Mouse (Mus musculus): ENCODE data around the gene Ccdc39. TPM values are rescaled to one million over a fixed set of nuclear protein-coding genes. Genes with fewer than 3 reads are reported as not detected.

Ccdc39 gene
- total RNA-seq, 1 experiment, result 1.2 TPM

DNA sequence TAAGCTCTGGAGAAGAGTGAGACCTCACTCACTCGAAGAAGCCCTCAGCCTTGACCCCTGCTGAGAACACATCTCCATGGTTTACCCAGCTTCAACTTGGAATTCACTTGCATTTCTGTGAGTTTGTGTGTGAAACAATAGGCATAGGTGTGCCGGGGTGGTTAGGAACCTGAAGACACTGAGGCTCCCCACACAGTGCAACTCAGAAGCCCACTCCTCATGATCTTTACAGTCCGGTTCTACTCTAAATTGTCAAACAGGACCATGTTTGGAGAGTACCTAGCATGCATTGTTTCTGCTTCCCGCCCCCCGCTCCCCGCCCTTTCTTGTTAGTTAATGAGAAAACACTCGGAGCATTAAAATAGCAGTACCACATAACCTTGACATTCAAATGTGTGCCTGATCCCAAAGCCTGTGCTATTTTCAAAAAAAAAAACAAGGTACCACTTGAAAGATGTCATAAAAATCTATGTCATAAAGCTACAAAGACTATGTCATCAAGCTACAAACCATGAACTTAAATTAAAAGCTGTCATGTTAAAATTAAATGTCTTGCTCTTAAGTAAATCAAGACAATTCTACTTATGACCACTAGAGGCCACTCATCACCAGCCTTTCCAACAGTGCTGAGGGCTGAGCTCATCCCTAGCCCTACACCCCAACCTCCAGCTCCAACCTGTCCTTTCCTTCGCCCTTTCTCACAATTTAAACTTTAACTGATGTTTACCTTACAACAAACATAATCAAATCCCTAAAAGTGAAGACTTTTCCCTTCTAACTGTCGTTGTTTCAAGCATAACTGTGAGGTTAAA lies 19.8 kb downstream of the Ccdc39 start:
- in situ Hi-C loops (cut with MboI; ENCODE audit: low sequenced_read_pairs in 2 of 2, unreplicated experiment in 2 of 2), result loop anchor here in 1 of 2 experiments (10.0 kb wide), 1 partner anchor 100 kb away; no protein-coding TSS in a partner anchor
- Histone ChIP-seq H3K4me3 (ENCODE audit: insufficient read depth in 1 of 2, low read depth in 1 of 2, low read length in 2 of 2, poor library complexity in 1 of 2, severe bottlenecking in 1 of 2) (no peak overlapping the region), H3K27ac (ENCODE audit: insufficient read depth, low read depth, low read length, poor library complexity, severe bottlenecking) (no peak overlapping the region), H3K9ac (ENCODE audit: insufficient read depth, low read depth, low read length, poor library complexity, severe bottlenecking) (no peak overlapping the region), H3K4me1 (ENCODE audit: control insufficient read depth in 2 of 2, insufficient read depth in 2 of 2, low read length in 2 of 2, poor library complexity in 1 of 2) (peaks cover 0 to 2% of the 10 kb centered on the region in 2 experiments; a peak in 1 of 4 replicates), H3K36me3 (ENCODE audit: control insufficient read depth, insufficient read depth, low read length, poor library complexity, severe bottlenecking) (no peaks in the 10 kb centered on the region), H3K9me3 (ENCODE audit: control insufficient read depth, insufficient read depth, low read depth, low read length) (no peaks in the 10 kb centered on the region)
- no peak for DNase-seq (ENCODE audit: low read depth, low spot score)
- TF ChIP-seq HCFC1 (IDR thresholded peaks at IDR 0.05; ENCODE audit: borderline replicate concordance, insufficient read depth, low read length) (no peak), MAFK (IDR thresholded peaks at IDR 0.05; ENCODE audit: insufficient read depth, low read depth, low read length) (no peak), ZNF384 (IDR thresholded peaks at IDR 0.05; ENCODE audit: low read depth, low read length) (no peak), ZC3H11A (IDR thresholded peaks at IDR 0.05; ENCODE audit: borderline replicate concordance, low read depth, low read length) (peak; percentile 92), CHD2 (IDR thresholded peaks at IDR 0.05; ENCODE audit: low read depth, low read length) (no peak)

DNA sequence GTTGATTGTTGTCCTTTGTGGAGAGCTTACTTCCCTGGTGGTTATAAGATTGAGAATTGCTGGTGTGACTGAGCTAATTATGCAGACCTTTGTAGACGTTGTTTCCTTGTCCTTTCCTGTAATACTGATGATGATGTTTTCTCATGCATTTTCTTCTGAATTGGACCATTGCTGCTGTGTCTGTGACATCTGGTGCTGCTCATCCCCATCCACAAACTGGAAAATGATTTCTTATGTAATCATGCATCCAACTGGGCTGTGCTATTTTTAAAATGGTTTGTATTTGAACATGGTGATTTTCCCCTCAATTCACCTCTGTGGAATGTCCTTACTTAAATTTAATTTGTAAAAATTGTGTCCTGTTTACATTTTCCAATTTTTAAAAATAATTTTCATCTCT lies 37.0 kb downstream of the Ccdc39 start:
- Histone ChIP-seq H3K27ac (ENCODE audit: insufficient read depth, low read depth, low read length, poor library complexity, severe bottlenecking) (no peak overlapping the region), H3K4me1 (ENCODE audit: control insufficient read depth in 2 of 2, insufficient read depth in 2 of 2, low read length in 2 of 2, poor library complexity in 1 of 2) (no peaks in the 10 kb centered on the region), H3K4me3 (ENCODE audit: insufficient read depth in 1 of 2, low read depth in 1 of 2, low read length in 2 of 2, poor library complexity in 1 of 2, severe bottlenecking in 1 of 2) (no peak overlapping the region), H3K9ac (ENCODE audit: insufficient read depth, low read depth, low read length, poor library complexity, severe bottlenecking) (no peak overlapping the region), H3K9me3 (ENCODE audit: control insufficient read depth, insufficient read depth, low read depth, low read length) (no peaks in the 10 kb centered on the region), H3K36me3 (ENCODE audit: control insufficient read depth, insufficient read depth, low read length, poor library complexity, severe bottlenecking) (peaks cover 14% of the 10 kb centered on the region; the same call in 1 of the 2 replicates)
- in situ Hi-C loops (cut with MboI; ENCODE audit: low sequenced_read_pairs in 2 of 2, unreplicated experiment in 2 of 2), result no loop called here
- TF ChIP-seq HCFC1 (IDR thresholded peaks at IDR 0.05; ENCODE audit: borderline replicate concordance, insufficient read depth, low read length), result no peak
- no peak for TF ChIP-seq CHD2 (IDR thresholded peaks at IDR 0.05; ENCODE audit: low read depth, low read length)
- no peak for TF ChIP-seq MAFK (IDR thresholded peaks at IDR 0.05; ENCODE audit: insufficient read depth, low read depth, low read length)
- TF ChIP-seq ZNF384 (IDR thresholded peaks at IDR 0.05; ENCODE audit: low read depth, low read length), result no peak
- TF ChIP-seq ZC3H11A (IDR thresholded peaks at IDR 0.05; ENCODE audit: borderline replicate concordance, low read depth, low read length), result no peak
- no peak for DNase-seq (ENCODE audit: low read depth, low spot score)

DNA sequence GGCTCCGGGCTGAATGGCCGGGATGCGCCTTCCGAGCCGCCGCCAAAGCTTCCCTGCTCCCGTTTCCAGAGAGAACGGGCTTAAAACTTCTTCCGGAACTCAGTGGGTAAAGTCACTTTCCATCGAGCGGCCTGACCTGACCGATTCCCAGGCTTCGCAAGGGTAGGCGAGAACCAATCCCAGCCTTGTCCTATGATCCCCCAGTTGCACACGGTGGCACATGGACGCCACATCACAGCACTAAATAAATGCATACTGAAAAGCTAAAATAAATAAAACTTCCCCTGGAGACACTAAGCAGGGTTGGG lies 43.6 kb downstream of the Ccdc39 start:
- DNase-seq (ENCODE audit: low read depth, low spot score), result no peak
- TF ChIP-seq MAFK (IDR thresholded peaks at IDR 0.05; ENCODE audit: insufficient read depth, low read depth, low read length), result no peak
- no peak for TF ChIP-seq HCFC1 (IDR thresholded peaks at IDR 0.05; ENCODE audit: borderline replicate concordance, insufficient read depth, low read length)
- no peak for TF ChIP-seq ZNF384 (IDR thresholded peaks at IDR 0.05; ENCODE audit: low read depth, low read length)
- TF ChIP-seq ZC3H11A (IDR thresholded peaks at IDR 0.05; ENCODE audit: borderline replicate concordance, low read depth, low read length), result no peak
- no peak for TF ChIP-seq CHD2 (IDR thresholded peaks at IDR 0.05; ENCODE audit: low read depth, low read length)

DNA sequence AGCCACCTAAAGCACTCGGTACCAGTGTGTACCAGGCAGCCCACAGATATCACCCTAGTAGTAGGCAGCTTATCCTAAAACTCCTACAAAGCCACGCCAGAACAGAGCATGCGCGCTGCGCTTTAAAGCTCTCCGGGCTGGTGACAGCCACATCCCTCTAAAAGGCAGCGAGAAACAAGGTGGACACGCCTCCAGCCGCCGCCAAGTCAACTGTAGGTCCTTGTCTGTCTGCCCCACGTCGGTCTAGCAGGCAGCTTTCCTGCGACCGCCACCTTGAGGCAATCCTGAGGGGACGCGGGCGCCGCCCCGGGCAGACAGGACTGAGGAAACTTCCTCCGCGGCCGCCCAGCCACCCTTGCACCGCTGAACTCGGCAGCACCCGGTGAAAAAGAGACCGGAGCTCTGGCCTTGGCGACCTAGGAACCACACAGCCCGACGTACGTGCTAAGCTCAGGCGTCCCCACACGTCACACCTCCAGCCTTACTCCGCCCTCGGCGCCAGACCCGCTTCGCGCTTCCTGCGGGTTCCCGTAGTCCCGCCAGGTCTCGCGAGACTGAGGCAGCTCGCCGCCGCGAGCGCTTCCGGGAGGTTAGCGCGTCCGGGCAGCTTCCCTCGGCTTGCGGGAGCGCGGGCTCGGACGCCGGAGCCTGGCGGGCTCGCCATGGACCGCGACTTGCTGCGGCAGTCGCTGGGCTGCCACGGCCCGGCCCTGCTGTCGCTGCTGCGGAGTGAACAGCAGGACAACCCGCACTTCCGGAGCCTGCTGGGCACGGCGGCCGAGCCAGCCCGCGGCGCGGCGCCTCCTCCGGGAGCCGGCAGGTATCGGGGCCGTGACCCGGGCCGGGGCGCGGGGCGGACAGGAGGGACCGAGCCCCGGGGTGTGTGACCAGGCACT lies 44.2 kb downstream of the Ccdc39 start, which contains the start of gene Ttc14:
Gene Ttc14, plus strand, starts transcription at position 216 of the 896 bp plus-strand sequence.
- peaks cover 4% of the 10 kb centered on the region; the same call in 1 of the 2 replicates for H3K36me3 ChIP-seq (ENCODE audit: control insufficient read depth, insufficient read depth, low read length, poor library complexity, severe bottlenecking)
- peak within 1 kb of the TSS; percentile 94 for H3K9ac ChIP-seq (ENCODE audit: insufficient read depth, low read depth, low read length, poor library complexity, severe bottlenecking)
- in situ Hi-C loops (cut with MboI; ENCODE audit: low sequenced_read_pairs in 2 of 2, unreplicated experiment in 2 of 2), result loop anchor here in 1 of 2 experiments (25.0 kb wide), 2 partner anchors 488 to 838 kb away; no protein-coding TSS in a partner anchor
- H3K4me3 ChIP-seq (ENCODE audit: insufficient read depth in 1 of 2, low read depth in 1 of 2, low read length in 2 of 2, poor library complexity in 1 of 2, severe bottlenecking in 1 of 2), result peak within 1 kb of the TSS; percentile 82 to 86
- peaks cover 0 to 3% of the 10 kb centered on the region in 2 experiments; a peak in 1 of 4 replicates for H3K4me1 ChIP-seq (ENCODE audit: control insufficient read depth in 2 of 2, insufficient read depth in 2 of 2, low read length in 2 of 2, poor library complexity in 1 of 2)
- peak within 1 kb of the TSS; percentile 88 for H3K27ac ChIP-seq (ENCODE audit: insufficient read depth, low read depth, low read length, poor library complexity, severe bottlenecking)
- no peaks in the 10 kb centered on the region for H3K9me3 ChIP-seq (ENCODE audit: control insufficient read depth, insufficient read depth, low read depth, low read length)
- TF ChIP-seq CHD2 (IDR thresholded peaks at IDR 0.05; ENCODE audit: low read depth, low read length), result peak; percentile 99
- no peak for TF ChIP-seq MAFK (IDR thresholded peaks at IDR 0.05; ENCODE audit: insufficient read depth, low read depth, low read length)
- TF ChIP-seq HCFC1 (IDR thresholded peaks at IDR 0.05; ENCODE audit: borderline replicate concordance, insufficient read depth, low read length), result peak; percentile 81; the same call in 1 of the 2 replicates
- DNase-seq (ENCODE audit: low read depth, low spot score), result peak; percentile 92

More for the DNA sequence above, 43.6 kb downstream of the Ccdc39 start:
- in situ Hi-C loops (cut with MboI; ENCODE audit: low sequenced_read_pairs in 2 of 2, unreplicated experiment in 2 of 2), result no loop called here
- Histone ChIP-seq H3K36me3 (ENCODE audit: control insufficient read depth, insufficient read depth, low read length, poor library complexity, severe bottlenecking) (peaks cover 6% of the 10 kb centered on the region; the same call in 1 of the 2 replicates), H3K9me3 (ENCODE audit: control insufficient read depth, insufficient read depth, low read depth, low read length) (no peaks in the 10 kb centered on the region), H3K4me3 (ENCODE audit: insufficient read depth in 1 of 2, low read depth in 1 of 2, low read length in 2 of 2, poor library complexity in 1 of 2, severe bottlenecking in 1 of 2) (peak overlapping the region; percentile 82 to 86), H3K27ac (ENCODE audit: insufficient read depth, low read depth, low read length, poor library complexity, severe bottlenecking) (peak overlapping the region; percentile 69), H3K9ac (ENCODE audit: insufficient read depth, low read depth, low read length, poor library complexity, severe bottlenecking) (peak overlapping the region; percentile 94), H3K4me1 (ENCODE audit: control insufficient read depth in 2 of 2, insufficient read depth in 2 of 2, low read length in 2 of 2, poor library complexity in 1 of 2) (peaks cover 0 to 3% of the 10 kb centered on the region in 2 experiments; a peak in 1 of 4 replicates)

Data from ES-E14 (cell line).